Mouse (Mus musculus) megakaryocyte progenitor cell, adult 5-6 weeks (primary cell): ENCODE data around the gene Nxt2. TPM values are rescaled to one million over a fixed set of nuclear protein-coding genes. Genes with fewer than 3 reads are reported as not detected.
"Not testable (repeated sequence)": the region's sequence is repeated elsewhere in the genome, so short reads cannot be mapped to it uniquely, and the experiment has no call there.

Experiments
- ATAC-seq: replicated peaks from 2 replicates; pipeline ENCODE4 v1.8.0; 2016; ENCODE audit warnings: mild to moderate bottlenecking, moderate TSS enrichment, inconsistent platforms; ENCODE audit not compliant: poor library complexity
- total RNA-seq, 2 experiments: library from RNA; stranded (forward) in 1 of 2; stranded (reverse) in 1 of 2; fragments of 157-497, 149-512 nt in 1 of 2; fragments of 200-1000 nt in 1 of 2; gene quantifications; 2 replicates each; pipeline versions ENCODE4 v1.2.3 to v1.2.4; 2015 to 2017

Gene Nxt2
- total RNA-seq (2015) (12.1 and 15.9 TPM in 2 replicates), total RNA-seq (2017) (13.5 and 20.9 TPM in 2 replicates)

GRCm38 (mm10) chrX:142226542-142226941, at the start of gene Nxt2:
Gene Nxt2 (plus strand): TSS chrX:142226770.
- ATAC-seq = no peak

GRCm38 (mm10) chrX:142176981-142177380, 49.6 kb upstream of the Nxt2 start:
- no peak for ATAC-seq

- no peak for ATAC-seq
Observed at GRCm38 (mm10) chrX:142182026-142182425, 44.5 kb upstream of the Nxt2 start.

- ATAC-seq = no peak
Observed at GRCm38 (mm10) chrX:142189023-142189703, 37.4 kb upstream of the Nxt2 start.

GRCm38 (mm10) chrX:142190355-142190754, 36.2 kb upstream of the Nxt2 start:
- ATAC-seq = peak; percentile 96

- no peak for ATAC-seq
Observed at GRCm38 (mm10) chrX:142194420-142194819, 32.1 kb upstream of the Nxt2 start.

- ATAC-seq = no peak
Observed at GRCm38 (mm10) chrX:142195551-142195950, 31.0 kb upstream of the Nxt2 start.

GRCm38 (mm10) chrX:142196831-142197230, 29.7 kb upstream of the Nxt2 start, which contains the start of gene Gucy2f:
Gene Gucy2f (minus strand): TSS chrX:142196931.
- ATAC-seq = no peak

GRCm38 (mm10) chrX:142200295-142200694, 26.3 kb upstream of the Nxt2 start:
- peak; percentile 98 for ATAC-seq

- peak; percentile 83 for ATAC-seq
Observed at GRCm38 (mm10) chrX:142227398-142228054, 956 bp downstream of the Nxt2 start.

- ATAC-seq = peak; percentile 89
Observed at GRCm38 (mm10) chrX:142228055-142228768, 1.6 kb downstream of the Nxt2 start.

GRCm38 (mm10) chrX:142228769-142229158, 2.2 kb downstream of the Nxt2 start:
- no peak for ATAC-seq

GRCm38 (mm10) chrX:142236146-142236545, 9.6 kb downstream of the Nxt2 start:
- ATAC-seq = not testable (repeated sequence)

GRCm38 (mm10) chrX:142237101-142237500, 10.5 kb downstream of the Nxt2 start:
- ATAC-seq = peak; percentile 65

- ATAC-seq = no peak
Observed at GRCm38 (mm10) chrX:142245682-142246327, 19.2 kb downstream of the Nxt2 start.

GRCm38 (mm10) chrX:142250008-142250736, 23.6 kb downstream of the Nxt2 start:
- peak; percentile 71 for ATAC-seq

- ATAC-seq = no peak
Observed at GRCm38 (mm10) chrX:142276031-142276430, 49.5 kb downstream of the Nxt2 start.

GRCm38 (mm10) chrX:142276573-142276972, 50.0 kb downstream of the Nxt2 start:
- ATAC-seq = no peak

- ATAC-seq = no peak
Observed at GRCm38 (mm10) chrX:142285905-142286304, 59.3 kb downstream of the Nxt2 start.
